Mouse (Mus musculus) midbrain, embryonic 15.5 days (tissue): Measurements from ENCODE around the gene Olfr463. TPM values are rescaled to one million over a fixed set of nuclear protein-coding genes. Genes with fewer than 3 reads are reported as not detected.

Experiments used
- polyA plus RNA-seq: library from polyadenylated mRNA; unstranded; fragments of >200 nt; fragmentation: Nextera tagmentation; extraction: Ambion mirVana; gene quantifications from 2 replicates; pipeline ENCODE4 v1.2.1, GENCODE M21; 2015

Gene Olfr463
- polyA plus RNA-seq, 1 experiment from 2014 or later = not detected

Other genes starting within 250 kb of the Olfr463 start
- 0.83 and 1.2 TPM in 2 replicates for gene Rnf43, start 234.7 kb downstream of the Olfr463 start, polyA plus RNA-seq
- gene Supt4a, start 159.8 kb downstream of the Olfr463 start, polyA plus RNA-seq = 136 and 137 TPM in 2 replicates
- gene Tspoap1, start 136.8 kb downstream of the Olfr463 start, polyA plus RNA-seq = 65.8 and 72.5 TPM in 2 replicates
- gene Mpo, start 103.8 kb downstream of the Olfr463 start, polyA plus RNA-seq = 0.12 and 1.2 TPM in 2 replicates
- gene Lpo, start 69.1 kb downstream of the Olfr463 start, polyA plus RNA-seq = 1.5 and 1.8 TPM in 2 replicates
- 12.1 and 12.8 TPM in 2 replicates for gene Mks1, start 44.2 kb downstream of the Olfr463 start, polyA plus RNA-seq
- 0.36 TPM in 2 replicates for gene Epx, start 21.9 kb downstream of the Olfr463 start, polyA plus RNA-seq
- gene Olfr462, start 5.1 kb downstream of the Olfr463 start, polyA plus RNA-seq = not detected in 2 replicates
- gene Olfr464, start 23.6 kb upstream of the Olfr463 start, polyA plus RNA-seq = 0.14 and 0.25 TPM in 2 replicates
- 65.3 and 65.8 TPM in 2 replicates for gene Dynll2, start 90.1 kb upstream of the Olfr463 start, polyA plus RNA-seq
- 229 and 241 TPM in 2 replicates for gene Srsf1, start 150.0 kb upstream of the Olfr463 start, polyA plus RNA-seq
- 50.6 and 52.2 TPM in 2 replicates for gene Vezf1, start 170.9 kb upstream of the Olfr463 start, polyA plus RNA-seq
- 50.2 and 54.6 TPM in 2 replicates for gene Cuedc1, start 200.7 kb upstream of the Olfr463 start, polyA plus RNA-seq